ENCODE assay signal across 1 mouse cellular context in genomic region chr1:21259981-21260380, GRCm38 (mm10). TPM values are rescaled to one million over a fixed set of nuclear protein-coding genes. Genes with fewer than 3 reads are reported as not detected.
"Had no signal": no experiment of that assay in that cellular context is flagged by ENCODE, and none has a peak within 500 bp of the region (broad histone marks: within the 10 kb centered on the region; RNA-seq: fewer than 3 reads in every experiment).

No protein-coding gene starts in this region.

RNA-seq across cellular contexts. Expression of gene Gsta3, which starts 19.6 kb away (rescaled TPM):
- total RNA-seq: neutrophil, adult 5-6 weeks had no signal
